Mouse (Mus musculus): ENCODE measurements around the gene Wwox. TPM values are rescaled to one million over a fixed set of nuclear protein-coding genes. Genes with fewer than 3 reads are reported as not detected.

The Wwox gene
- total RNA-seq, 2 experiments from 2014 or later, result 4.9 to 5.4 TPM

DNA sequence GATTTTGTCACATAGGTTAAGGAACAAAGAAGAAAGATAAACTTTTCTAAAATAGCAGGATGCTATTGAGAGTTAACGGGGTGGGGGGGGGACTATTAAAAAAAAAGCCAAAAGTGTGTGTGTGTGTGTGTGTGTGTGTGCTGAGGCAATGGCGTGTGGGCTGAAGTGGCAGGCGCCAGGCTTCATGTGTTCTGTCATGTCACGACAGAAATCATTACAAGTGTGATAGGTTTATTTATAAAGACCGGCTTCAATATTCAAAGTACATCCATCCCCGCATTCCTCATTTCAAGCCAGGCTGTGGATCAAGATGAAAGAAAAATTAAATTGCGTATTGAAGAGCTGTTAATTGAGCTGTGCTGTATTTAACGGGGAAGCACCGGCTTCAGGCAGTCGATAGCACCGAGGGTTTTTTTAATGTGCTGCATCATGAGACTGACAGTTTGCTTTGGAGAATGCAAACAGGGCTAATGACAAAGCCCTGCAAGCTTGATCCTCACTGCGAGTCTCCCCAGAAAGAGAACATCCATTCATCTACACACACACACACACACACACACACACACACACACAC, 88.3 kb downstream of the Wwox start:
- no peak for ATAC-seq (ENCODE audit: poor library complexity, severe bottlenecking)

DNA sequence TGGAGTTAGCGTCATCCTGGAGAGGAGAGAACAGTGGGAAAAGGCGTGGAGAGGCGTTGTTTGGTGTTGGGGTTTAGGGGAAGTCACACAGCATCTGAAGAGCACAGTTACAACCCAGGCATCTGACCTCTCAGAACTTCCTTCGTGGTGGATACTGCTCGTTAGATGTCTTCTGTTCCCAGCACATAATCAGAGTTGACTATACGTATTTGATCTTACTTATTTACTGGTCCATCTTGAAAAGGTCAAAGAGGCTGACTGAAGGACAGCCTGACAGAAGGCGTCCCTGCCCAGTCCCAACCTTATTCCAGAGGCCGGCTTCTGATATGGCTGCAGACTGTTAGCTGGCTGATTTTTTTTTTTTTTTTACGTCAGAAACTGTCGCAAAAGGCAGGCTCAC, 90.1 kb downstream of the Wwox start:
- ATAC-seq (ENCODE audit: poor library complexity, severe bottlenecking), result no peak

DNA sequence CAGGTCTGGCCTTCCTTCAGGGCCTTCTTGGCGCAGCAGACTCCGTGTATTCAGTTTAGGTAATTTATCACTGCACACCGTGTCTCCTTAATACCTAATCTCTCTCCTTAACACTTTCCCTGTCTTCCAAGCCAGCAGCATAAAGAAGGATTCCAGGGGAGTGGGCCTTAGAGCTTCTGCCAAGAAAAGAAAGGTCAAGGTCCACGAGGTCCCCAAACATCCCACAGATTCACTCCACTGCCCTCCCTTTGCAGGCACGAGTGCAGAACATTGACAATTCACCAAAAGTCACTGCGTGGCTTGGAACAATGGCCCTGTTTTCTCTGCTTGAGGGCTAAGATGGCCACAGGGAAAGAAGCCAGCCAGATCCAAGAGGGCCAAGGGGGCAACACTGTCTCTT, 96.7 kb downstream of the Wwox start:
- ATAC-seq (ENCODE audit: poor library complexity, severe bottlenecking), result no peak

DNA sequence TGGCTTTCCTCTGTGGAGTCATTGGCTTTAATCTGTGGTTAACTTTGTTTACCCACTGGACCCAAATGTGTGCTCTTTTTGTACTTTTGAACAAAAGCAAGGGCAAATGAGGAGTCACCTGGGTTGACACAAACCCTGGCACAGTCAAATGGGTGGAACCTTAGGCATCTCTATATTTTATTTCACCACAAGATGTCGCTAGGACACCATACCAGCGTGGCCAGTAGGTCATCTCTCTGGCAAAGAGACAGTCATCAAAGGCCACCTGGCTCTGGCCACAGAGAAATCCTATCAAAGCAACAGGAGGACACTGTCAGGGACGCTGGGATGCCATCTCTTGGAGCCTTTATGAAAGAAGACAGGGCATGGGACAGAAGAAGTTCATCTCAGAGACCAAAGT, 101.7 kb downstream of the Wwox start:
- ATAC-seq (ENCODE audit: poor library complexity, severe bottlenecking), result peak; percentile 88

DNA sequence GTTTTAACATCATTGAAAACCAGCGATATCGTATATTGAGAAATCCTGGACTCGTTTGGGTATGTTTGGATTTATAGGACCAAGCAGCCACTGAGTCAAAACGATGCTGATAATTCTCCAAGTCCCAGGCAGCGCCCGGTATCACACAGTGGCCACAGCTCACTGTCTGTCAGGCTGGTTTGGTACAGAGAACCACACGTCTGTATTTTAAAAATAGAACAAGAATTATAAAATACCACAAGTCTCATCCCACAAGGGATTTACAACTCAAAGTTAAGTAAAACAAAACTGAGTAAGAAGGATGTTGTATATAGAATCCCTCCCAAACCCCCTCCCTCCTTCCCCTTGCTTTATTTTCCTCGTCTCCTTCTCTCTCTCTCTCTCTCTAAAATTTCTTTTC, 108.9 kb downstream of the Wwox start:
- ATAC-seq (ENCODE audit: poor library complexity, severe bottlenecking), result no peak

DNA sequence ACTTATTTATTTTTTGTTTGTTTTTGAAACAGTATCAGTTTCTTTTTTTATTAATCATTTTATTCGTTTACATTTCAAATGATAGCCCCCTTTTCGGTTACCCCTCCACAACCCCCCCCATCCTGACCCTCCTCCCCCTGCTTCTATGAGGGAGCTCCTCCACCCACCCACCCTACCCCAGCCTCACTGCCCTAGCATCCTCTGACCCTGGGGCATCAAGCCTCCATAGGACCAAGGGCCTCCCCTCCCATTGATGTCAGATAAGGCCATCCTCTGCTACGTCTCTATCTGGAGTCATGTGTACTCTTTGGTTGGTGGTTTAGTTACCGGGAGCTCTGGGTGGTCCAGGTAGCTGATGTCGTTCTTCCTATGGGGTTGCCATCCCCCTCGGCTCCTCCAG, 109.4 kb downstream of the Wwox start:
- no peak for ATAC-seq (ENCODE audit: poor library complexity, severe bottlenecking)

DNA sequence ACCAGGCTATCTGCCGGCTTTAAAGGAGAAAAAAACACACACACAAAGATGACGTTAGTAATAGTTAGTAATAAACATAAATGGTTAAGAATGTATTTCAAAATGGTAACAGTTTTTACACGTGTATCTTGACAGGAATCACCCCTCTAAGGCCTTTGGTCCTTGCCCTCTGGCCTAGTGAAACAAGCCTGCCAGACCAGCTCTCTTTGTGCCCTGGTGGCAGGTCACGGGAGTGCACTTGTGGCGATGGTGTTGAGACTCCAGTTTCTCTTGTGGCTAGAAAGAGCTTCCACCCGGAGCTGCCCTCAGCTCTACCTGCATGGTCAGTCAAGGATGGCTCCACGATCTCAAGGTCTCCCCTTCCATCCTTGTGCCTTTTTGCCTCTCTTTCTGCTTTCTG, 110.6 kb downstream of the Wwox start:
- ATAC-seq (ENCODE audit: poor library complexity, severe bottlenecking), result peak; percentile 52

DNA sequence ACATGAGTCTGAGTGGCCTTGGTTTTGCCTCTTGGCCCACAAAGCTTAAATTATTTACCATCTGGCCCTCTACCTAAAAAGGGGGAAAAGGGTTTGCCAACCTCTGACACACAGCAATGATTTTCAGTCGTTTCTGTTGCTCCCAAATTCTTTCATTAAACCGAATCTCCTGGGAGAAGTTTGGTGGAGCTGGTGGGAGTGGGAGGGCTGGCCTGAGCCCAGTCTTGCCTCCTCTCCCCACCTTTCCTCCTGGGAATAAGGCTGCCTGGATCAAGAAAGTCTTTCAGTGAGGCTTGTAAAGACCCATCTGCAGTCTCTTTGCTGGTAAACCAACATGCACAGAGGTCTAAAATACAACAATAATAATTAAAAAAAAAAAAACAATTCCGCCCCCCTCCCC, 113.2 kb downstream of the Wwox start:
- no peak for ATAC-seq (ENCODE audit: poor library complexity, severe bottlenecking)

DNA sequence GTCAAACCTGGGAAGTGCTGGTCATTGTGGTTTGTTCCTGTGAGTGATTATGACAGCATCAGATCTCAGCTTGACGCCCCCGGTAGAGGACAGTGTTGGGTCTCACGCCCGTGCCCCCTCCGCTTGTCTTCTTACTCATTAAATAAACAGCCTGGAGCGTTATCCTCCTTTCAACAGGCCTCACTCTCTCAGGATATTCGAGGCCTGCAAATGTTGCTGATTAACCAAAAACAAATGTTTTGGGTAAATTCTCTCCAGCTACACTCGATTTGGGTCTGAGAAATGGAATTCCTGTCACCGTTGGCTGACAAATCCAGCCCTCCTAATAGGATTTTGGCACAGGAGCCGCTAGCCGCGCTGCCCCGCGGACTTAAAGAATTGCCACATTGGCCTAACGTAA, 115.5 kb downstream of the Wwox start:
- no peak for ATAC-seq (ENCODE audit: poor library complexity, severe bottlenecking)

DNA sequence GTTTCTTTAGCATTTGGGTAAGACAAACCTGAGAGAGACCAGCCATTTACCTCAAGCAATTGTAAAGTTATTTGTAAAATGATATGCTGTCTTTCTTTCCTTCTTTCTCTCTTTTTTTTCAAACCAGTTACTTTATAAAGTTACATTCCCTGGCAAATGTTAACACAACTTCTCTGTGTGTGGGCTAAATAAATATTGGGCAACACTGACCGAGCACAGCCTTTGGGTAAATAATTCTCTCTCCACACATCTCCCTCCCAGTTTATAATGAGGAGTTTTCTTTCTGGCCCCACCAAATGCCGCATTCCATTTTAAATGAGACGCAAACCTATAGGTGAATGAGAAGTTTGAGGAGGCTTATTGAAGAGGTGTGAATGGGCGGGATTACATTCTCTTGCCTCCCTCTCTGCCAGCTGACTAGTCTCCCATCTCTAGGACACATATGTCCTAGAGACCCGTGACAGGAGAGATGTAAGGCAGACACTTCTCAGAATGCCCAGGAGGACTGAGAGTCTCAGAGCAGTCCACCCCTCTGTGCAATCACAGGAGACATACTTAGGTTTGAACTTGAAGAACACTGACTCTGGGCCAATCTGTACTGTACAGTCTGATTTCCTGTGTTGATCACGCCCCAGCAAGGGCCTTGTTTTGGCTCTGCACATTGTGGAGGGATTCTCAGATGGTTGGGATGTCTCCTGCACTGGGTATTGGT, 116.2 kb downstream of the Wwox start:
- no peak for ATAC-seq (ENCODE audit: poor library complexity, severe bottlenecking)

DNA sequence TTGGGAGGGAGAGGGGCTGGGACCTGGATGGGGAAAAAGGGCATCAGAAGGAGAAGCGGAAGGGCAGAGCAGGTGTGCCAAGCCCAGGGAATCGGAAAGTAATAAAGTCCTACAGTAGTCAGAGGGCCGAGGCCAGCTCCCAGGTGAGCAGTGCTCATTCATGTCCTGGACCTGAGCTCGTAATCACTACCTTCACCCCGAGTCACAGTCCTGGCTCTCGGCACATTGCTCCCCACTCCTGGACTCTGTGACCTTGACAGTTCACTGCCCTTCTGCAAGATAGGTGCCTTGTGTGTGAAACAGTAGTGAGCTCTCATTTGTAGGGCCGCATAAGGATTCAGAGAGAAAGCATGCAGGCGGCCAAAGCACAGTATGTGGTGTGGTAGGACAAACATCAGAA, 121.7 kb downstream of the Wwox start:
- no peak for ATAC-seq (ENCODE audit: poor library complexity, severe bottlenecking)

DNA sequence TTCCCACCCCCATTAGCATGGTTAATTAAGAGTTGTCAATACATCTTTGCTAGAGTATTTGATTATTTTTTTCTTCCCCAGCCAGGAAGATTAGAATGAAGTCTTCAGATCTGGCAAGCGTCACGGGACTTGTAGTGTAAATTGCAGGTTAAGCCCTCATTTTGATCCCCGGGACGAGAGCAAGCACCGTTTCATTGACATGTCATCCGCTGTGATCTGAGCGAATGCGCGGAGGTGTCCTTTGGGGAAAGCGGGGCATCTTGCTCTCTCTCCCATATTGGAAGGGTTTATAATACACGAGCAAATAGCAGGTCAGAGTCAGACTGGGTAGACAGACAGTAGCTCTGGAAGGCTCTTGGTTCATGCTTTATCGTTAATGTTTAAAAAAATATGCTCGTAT, 123.0 kb downstream of the Wwox start:
- ATAC-seq (ENCODE audit: poor library complexity, severe bottlenecking), result no peak

DNA sequence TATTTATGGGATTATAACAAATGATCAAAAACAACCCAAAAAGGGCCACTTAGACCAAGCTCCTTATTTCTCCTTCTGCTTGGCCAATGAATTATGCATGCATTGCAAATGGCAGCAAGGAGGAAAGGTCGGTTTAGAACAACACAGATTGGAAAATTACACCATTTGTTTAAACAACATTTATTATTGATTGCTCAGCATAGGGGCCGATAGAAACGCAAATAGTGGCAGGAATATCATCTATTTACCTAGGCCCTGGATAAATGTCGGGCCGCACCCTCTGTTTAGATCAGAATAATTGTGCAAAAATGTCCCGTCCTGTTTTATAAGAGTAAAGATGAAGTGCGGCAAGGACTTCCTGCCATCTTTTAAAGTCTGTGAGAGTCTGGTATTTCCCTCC, 123.9 kb downstream of the Wwox start:
- ATAC-seq (ENCODE audit: poor library complexity, severe bottlenecking), result no peak

DNA sequence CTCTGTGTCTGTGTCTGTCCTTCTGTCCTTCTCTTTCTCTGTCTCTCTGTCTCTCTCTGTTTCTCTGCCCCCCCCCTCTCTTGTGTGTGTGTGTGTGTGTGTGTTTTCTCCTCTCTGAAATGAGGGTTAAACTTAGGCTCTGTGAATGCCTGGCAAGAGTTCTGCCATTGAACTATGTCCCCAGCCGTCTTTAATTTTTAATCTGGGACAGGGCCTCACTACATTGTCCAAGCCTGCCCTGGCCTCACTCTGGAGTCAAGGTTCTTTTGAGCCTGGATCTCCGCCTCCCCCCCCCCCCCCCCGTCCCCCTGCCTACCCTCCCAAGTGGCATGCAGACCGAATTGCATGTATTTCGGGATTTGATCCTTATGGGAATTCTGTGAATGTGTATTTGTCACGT, 124.6 kb downstream of the Wwox start:
- ATAC-seq (ENCODE audit: poor library complexity, severe bottlenecking), result no peak

DNA sequence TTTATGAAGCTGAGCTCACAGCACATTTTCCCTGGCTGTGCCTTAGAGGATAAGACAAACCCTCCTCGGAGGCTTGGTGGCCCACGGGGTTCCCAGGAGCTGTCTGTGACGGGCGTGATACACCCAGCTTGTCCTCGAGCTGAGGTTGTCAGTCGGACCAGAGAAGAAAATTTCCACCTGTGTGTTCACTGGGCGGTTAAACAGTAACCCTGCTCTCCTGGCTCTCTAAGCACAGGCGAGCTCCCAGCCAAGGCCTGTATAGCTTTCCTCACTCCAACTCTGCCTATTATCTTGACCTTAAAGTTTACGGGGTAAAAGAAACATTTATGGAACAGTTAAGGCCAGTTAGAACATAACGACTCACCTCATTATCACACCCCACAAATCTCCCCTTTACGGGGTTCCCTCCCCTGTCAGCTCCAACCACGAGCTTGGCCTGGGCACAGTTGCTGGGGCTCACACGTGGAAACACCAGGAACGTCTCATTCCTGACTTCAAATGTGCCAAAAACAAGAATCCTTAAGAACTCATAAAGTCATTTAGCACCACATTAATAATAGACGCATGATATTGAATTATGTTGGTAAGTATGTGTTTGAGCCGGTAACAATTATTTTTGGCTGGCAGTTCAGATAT, 129.2 kb downstream of the Wwox start:
- no peak for ATAC-seq (ENCODE audit: poor library complexity, severe bottlenecking)

DNA sequence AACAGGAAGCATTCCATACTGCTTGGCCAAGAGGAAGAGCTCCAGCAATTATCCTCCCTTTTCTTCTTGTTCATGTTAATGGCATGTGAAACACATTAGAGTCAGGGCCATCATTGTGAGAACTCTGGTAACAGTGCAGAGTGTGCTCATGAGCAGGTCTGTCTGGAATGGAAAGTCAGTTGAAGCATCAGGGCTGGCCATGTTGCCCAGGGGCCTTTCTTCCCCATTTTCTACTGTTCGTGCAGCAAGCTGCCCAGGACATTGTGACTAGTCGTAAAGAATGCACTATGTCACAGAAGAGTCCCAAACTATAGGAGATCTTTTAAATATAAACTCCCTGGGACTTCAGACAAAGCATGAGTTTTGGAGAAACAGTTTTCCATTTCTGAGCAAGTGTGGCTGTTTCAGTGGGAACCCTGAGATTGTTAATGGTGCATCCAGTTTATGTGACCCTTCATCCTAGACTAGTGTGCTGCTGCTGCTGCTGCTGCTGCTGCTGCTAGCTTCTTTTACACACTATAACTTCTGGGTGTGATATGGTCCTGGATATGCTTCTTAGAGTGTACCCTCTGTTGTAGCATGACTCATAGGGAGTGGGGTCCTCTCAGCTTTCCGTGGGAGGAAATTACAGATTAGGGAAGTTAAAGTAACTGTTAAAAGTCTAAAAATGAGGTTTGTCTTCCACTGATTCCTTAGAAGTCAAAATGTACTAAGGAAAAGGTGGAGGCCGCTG, 133.7 kb downstream of the Wwox start:
- ATAC-seq (ENCODE audit: poor library complexity, severe bottlenecking), result peak; percentile 67

DNA sequence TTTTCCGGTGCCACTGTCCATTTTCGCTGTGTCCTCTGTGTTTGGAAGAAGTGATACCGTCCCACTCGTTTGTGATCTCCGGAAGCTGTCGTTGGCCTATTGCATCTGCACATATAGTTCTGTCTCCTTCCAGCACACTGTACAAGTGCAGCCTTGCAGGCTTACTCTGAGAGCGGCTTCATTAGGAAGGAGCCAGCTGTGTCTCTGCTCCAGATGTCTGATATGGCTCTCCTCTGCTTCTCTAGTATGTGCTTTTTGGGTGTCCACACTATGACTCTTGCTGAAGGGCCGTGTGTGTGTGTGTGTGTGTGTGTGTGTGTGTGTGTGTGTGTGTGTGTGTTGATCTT, 134.3 kb downstream of the Wwox start:
- peak; percentile 27; the same call in 1 of the 2 replicates for ATAC-seq (ENCODE audit: poor library complexity, severe bottlenecking)

DNA sequence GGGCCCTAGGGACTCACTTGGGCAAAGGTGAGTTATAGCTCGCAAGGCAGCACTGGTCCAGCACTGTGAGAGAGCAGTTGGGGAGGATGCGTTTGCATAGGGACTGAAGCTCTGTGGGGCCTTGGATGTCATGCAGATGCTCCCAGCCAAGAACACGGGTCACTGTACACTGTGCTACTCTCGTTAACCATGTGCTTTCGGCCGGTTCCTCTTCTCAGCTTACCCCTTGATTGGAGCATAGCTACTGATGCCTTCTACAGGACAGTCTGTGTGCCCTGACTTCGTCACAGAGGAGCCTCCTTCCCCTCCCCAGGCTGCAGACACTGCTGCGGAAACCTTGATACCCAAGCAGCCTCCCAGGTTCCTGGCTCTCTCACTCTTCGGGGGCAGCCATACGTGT, 139.8 kb downstream of the Wwox start:
- ATAC-seq (ENCODE audit: poor library complexity, severe bottlenecking), result no peak

DNA sequence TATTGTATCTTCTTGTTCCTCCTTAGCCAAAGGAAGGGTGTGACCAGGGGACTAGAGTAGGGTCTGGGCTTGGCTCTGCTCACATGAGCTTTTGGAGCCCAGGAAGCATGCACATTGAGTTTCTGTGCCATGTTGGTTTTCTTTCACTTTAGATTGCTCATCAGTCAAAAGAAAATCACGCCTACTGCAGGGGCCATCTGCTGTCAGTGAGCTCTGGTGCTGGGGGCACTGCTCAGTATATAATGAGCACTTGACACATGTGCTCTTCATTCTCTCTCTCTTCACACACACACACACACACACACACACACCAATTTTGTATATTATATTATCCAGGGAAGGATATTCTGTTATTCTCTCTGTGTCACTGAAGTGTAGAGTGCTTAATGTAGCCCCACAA, 141.2 kb downstream of the Wwox start:
- no peak for ATAC-seq (ENCODE audit: poor library complexity, severe bottlenecking)

DNA sequence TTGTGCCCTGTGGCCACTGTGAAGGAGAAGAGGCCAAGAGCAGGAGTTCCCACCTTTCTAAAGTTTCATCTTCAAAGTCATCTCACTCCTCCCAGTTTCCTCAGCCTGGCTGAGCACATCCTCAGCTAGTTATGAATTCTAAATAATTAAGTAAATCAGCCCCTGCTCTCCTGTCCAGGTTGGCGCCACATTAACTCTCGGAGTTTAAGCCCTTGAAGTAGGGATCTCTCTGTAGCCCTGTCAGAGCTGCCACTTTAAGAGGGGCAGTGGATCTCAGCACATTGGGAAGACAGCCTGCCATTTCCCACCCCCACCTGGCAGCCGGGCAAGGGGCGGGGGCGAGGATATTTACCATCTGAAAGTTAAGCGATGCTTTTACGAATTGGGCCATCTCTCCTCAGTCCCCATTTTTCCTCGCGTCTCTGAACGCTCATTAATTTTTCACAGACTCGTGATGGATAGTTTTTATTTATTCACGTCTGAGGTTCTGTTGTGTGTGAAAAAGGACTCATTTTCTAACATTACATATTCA, 150.9 kb downstream of the Wwox start:
- ATAC-seq (ENCODE audit: poor library complexity, severe bottlenecking), result no peak
